Mouse (Mus musculus) myocyte (in vitro differentiated cells): Measurements from ENCODE around the gene Trappc6b. TPM values are rescaled to one million over a fixed set of nuclear protein-coding genes. Genes with fewer than 3 reads are reported as not detected.

ENCODE experiments used
- H3K27me3 ChIP-seq: one replicate; pipeline ENCODE4 v1.6.1; 2011; ENCODE audit not compliant: control insufficient read depth, insufficient read depth, insufficient read length
- H3K36me3 ChIP-seq: one replicate; pipeline ENCODE4 v1.6.1; 2011; ENCODE audit not compliant: control insufficient read depth, insufficient read depth
- H3K4me2 ChIP-seq: one replicate; pipeline ENCODE4 v1.6.1; 2011; ENCODE audit warnings: low read depth, control low read depth
- H3K4me3 ChIP-seq: one replicate; pipeline ENCODE4 v1.5.1; 2011; ENCODE audit warnings: mild to moderate bottlenecking, control low read depth, moderate library complexity
- H3K79me2 ChIP-seq: one replicate; pipeline ENCODE4 v1.6.1; 2011; ENCODE audit not compliant: control insufficient read depth, insufficient read depth
- H3ac ChIP-seq: one replicate; pipeline ENCODE4 v1.6.1; 2011; ENCODE audit not compliant: control insufficient read depth, insufficient read length
- CEBPB ChIP-seq: IDR thresholded peaks from 2 replicates; pipeline ENCODE4 v1.6.1; 2011; ENCODE audit warnings: mild to moderate bottlenecking, moderate library complexity; ENCODE audit not compliant: poor library complexity, insufficient read depth, severe bottlenecking
- E2F4 ChIP-seq: IDR thresholded peaks from one replicate; pipeline ENCODE4 v1.6.1; 2011; ENCODE audit warnings: mild to moderate bottlenecking, control low read depth, moderate library complexity; ENCODE audit not compliant: insufficient read depth
- MAX ChIP-seq: IDR thresholded peaks from one replicate; pipeline ENCODE4 v1.6.1; 2011; ENCODE audit warnings: low read depth, mild to moderate bottlenecking, control low read depth
- MYOD1 ChIP-seq, 3 experiments: IDR thresholded peaks; one replicate each; pipeline ENCODE4 v1.6.1; 2011; ENCODE audit warnings: control low read depth in 2 of 3, low read depth in 2 of 3, mild to moderate bottlenecking in 2 of 3, moderate library complexity in 1 of 3; ENCODE audit not compliant: insufficient read length in 2 of 3, control insufficient read depth in 1 of 3
- MYOG ChIP-seq, 3 experiments: IDR thresholded peaks; one replicate each; pipeline ENCODE4 v1.6.1; 2011; ENCODE audit warnings: control low read depth in 2 of 3, low read depth in 2 of 3, mild to moderate bottlenecking in 2 of 3; ENCODE audit not compliant: insufficient read length in 2 of 3, control insufficient read depth in 1 of 3, insufficient read depth in 1 of 3
- POLR2A ChIP-seq: IDR thresholded peaks from one replicate; pipeline ENCODE4 v1.6.1; 2011; ENCODE audit warnings: low read depth, mild to moderate bottlenecking, control low read depth, moderate library complexity; ENCODE audit not compliant: insufficient read length
- POLR2AphosphoS2 ChIP-seq: IDR thresholded peaks from one replicate; pipeline ENCODE4 v1.6.1; 2011; ENCODE audit warnings: low read depth, control low read depth; ENCODE audit not compliant: insufficient read length
- REST ChIP-seq: IDR thresholded peaks from one replicate; pipeline ENCODE4 v1.6.1; 2011; ENCODE audit warnings: mild to moderate bottlenecking, control low read depth, moderate library complexity; ENCODE audit not compliant: insufficient read depth, insufficient read length
- SRF ChIP-seq: IDR thresholded peaks from one replicate; pipeline ENCODE4 v1.6.1; 2011; ENCODE audit warnings: low read depth; ENCODE audit not compliant: control insufficient read depth, insufficient read length
- TCF12 ChIP-seq: IDR thresholded peaks from one replicate; pipeline ENCODE4 v1.6.1; 2011; ENCODE audit warnings: mild to moderate bottlenecking, control low read depth; ENCODE audit not compliant: poor library complexity, insufficient read depth, severe bottlenecking
- TCF3 ChIP-seq: IDR thresholded peaks from one replicate; pipeline ENCODE4 v1.6.1; 2011; ENCODE audit warnings: low read depth, control low read depth; ENCODE audit not compliant: insufficient read length
- USF1 ChIP-seq: IDR thresholded peaks from one replicate; pipeline ENCODE4 v1.6.1; 2011; ENCODE audit warnings: low read depth, mild to moderate bottlenecking, control low read depth, moderate library complexity
- polyA plus RNA-seq: library from polyadenylated mRNA; unstranded; fragments of >200 nt; fragmentation: generic; extraction: Trizol; gene quantifications from one replicate; pipeline ENCODE4 v1.2.1, GENCODE M21; 2012; ENCODE audit warnings: missing spikeins

The Trappc6b gene
- polyA plus RNA-seq, 1 experiment: 52.0 TPM

DNA sequence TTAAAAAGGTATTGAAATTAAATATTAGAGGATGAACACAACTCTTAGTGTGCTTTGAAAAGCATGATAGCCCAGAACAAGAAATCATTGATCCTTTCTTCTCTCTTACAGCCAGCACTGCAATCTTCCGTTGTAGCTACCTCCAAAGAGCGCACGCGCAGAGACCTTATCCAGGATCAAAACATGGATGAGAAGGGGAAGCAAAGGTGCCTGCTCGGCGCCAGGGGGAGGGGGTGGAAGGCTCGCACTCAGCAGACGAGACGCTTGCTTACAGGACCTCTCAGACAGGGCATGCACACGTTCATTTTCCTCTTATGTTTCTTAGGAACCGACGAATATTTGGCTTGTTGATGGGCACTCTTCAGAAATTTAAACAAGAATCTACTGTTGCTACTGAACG lies 7.5 kb upstream of the Trappc6b start:
- Histone ChIP-seq H3K27me3 (no peaks in the 10 kb centered on the region), H3K4me3 (no peak overlapping the region), H3K36me3 (peaks cover 55% of the 10 kb centered on the region), H3ac (no peak overlapping the region), H3K4me2 (no peak overlapping the region), H3K79me2 (peaks cover 25% of the 10 kb centered on the region)
- TF ChIP-seq POLR2A: no peak
- TF ChIP-seq POLR2AphosphoS2: no peak
- no peak for TF ChIP-seq SRF

DNA sequence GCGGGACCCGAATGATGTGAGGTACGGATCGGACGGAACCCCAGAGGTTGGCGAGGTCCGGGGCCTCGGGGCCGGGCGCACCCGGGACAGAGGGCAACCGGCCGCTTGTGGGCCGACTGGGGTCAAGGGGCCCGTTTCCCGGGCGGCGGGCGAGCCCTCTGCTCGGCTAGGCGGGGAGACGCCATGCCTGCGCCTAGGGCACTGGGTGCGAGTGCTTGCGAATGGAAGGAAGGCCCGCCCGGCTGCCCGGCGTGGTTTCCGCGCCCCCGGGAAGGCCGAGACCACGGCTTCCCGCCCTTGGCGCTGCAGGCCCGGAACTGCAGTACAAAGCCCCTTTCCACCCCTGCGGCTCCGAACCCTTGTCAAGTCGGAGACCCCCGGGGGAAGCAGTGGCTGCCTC lies 5.8 kb upstream of the Trappc6b start:
- H3ac ChIP-seq: peak overlapping the region; percentile 69
- peaks cover 41% of the 10 kb centered on the region for H3K36me3 ChIP-seq
- H3K4me3 ChIP-seq: peak overlapping the region; percentile 84
- peaks cover 25% of the 10 kb centered on the region for H3K79me2 ChIP-seq
- H3K4me2 ChIP-seq: peak overlapping the region; percentile 89
- no peak for TF ChIP-seq TCF12
- TF ChIP-seq SRF: no peak
- TF ChIP-seq TCF3: no peak
- TF ChIP-seq MYOD1 (IDR thresholded peaks at IDR 0.05; ENCODE audit: control insufficient read depth in 1 of 3, insufficient read length in 2 of 3, low read depth in 2 of 3): no peak
- no peak for TF ChIP-seq POLR2A
- no peak for TF ChIP-seq CEBPB
- no peak for TF ChIP-seq USF1
- no peak for TF ChIP-seq E2F4
- TF ChIP-seq MYOG (IDR thresholded peaks at IDR 0.05; ENCODE audit: control insufficient read depth in 1 of 3, insufficient read depth in 1 of 3, insufficient read length in 2 of 3, low read depth in 2 of 3): no peak
- TF ChIP-seq MAX: no peak
- TF ChIP-seq POLR2AphosphoS2: no peak
- TF ChIP-seq REST: no peak
- no peaks in the 10 kb centered on the region for H3K27me3 ChIP-seq

DNA sequence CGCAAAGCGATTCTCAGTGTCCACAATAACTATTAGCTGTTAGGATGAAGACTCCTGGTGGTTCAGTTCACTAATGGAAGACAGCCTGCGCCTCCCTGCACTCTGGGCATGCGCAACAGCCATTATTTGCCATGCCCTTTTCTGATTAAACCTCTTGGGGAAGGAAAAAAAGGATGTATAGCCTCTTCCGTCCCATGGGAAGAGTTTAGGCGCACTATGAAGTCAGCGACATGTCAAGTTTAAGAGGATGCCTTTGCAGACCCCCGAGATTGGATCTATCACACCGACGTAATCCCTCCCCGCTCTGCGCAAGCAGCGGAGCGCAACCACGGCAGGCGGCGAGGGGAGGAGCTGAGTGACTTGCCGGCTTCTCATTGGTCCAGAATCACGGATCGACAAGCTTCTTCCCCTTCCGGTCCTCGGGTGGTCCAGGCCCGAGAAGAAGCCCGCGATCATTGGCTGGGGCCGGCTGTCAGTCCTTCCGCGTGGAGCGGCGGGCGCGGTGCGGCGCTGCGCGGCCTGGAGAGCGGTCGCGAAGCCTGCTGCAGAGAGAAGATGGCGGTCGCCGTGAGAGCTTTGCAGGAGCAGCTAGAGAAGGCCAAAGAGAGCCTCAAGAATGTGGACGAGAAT lies 5.3 kb upstream of the Trappc6b start, which contains the start of gene Pnn:
Gene Pnn (plus strand): TSS at position 437 of the 630 bp plus-strand sequence.
- peak within 1 kb of the TSS; percentile 84 for H3K4me3 ChIP-seq
- peaks cover 35% of the 10 kb centered on the region for H3K36me3 ChIP-seq
- peak within 1 kb of the TSS; percentile 95 for H3K4me2 ChIP-seq
- peak within 1 kb of the TSS; percentile 69 for H3ac ChIP-seq
- no peaks in the 10 kb centered on the region for H3K27me3 ChIP-seq
- peaks cover 25% of the 10 kb centered on the region for H3K79me2 ChIP-seq
- peak; percentile 21 for TF ChIP-seq MAX
- no peak for TF ChIP-seq TCF3
- peak; percentile 76 for TF ChIP-seq POLR2AphosphoS2
- TF ChIP-seq POLR2A: peak; percentile 79
- TF ChIP-seq MYOD1 (IDR thresholded peaks at IDR 0.05; ENCODE audit: control insufficient read depth in 1 of 3, insufficient read length in 2 of 3, low read depth in 2 of 3): no peak

DNA sequence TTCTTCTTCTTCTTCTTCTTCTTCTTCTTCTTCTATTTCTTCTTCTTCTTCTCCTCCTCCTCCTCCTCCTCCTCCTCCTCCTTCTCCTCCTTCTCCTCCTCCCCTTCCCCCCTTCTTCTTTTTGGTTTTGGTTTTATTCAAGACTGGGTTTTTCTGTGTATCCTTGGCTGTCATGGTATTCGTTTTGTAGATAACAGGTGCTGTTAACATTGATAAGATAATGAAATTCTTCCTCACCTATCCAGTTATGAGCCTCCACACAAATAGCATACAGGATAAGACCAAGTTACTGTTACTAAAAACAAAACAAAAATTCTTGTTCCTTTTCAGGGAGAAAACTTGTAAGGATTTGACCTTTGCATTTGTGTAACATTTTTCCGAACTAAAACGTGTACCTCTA lies 4.5 kb upstream of the Trappc6b start:
- H3K27me3 ChIP-seq: no peaks in the 10 kb centered on the region
- TF ChIP-seq USF1: no peak
- TF ChIP-seq MYOD1 (IDR thresholded peaks at IDR 0.05; ENCODE audit: control insufficient read depth in 1 of 3, insufficient read length in 2 of 3, low read depth in 2 of 3): no peak
- TF ChIP-seq REST: no peak
- TF ChIP-seq POLR2A: no peak
- TF ChIP-seq SRF: no peak
- no peak for TF ChIP-seq POLR2AphosphoS2
- no peak for TF ChIP-seq TCF12
- no peak for TF ChIP-seq E2F4
- TF ChIP-seq MYOG (IDR thresholded peaks at IDR 0.05; ENCODE audit: control insufficient read depth in 1 of 3, insufficient read depth in 1 of 3, insufficient read length in 2 of 3, low read depth in 2 of 3): no peak
- no peak for TF ChIP-seq TCF3
- no peak for TF ChIP-seq CEBPB
- TF ChIP-seq MAX: no peak
- H3K4me2 ChIP-seq: peak overlapping the region; percentile 95
- H3K79me2 ChIP-seq: peaks cover 29% of the 10 kb centered on the region
- peaks cover 28% of the 10 kb centered on the region for H3K36me3 ChIP-seq
- H3ac ChIP-seq: no peak overlapping the region
- peak overlapping the region; percentile 84 for H3K4me3 ChIP-seq

DNA sequence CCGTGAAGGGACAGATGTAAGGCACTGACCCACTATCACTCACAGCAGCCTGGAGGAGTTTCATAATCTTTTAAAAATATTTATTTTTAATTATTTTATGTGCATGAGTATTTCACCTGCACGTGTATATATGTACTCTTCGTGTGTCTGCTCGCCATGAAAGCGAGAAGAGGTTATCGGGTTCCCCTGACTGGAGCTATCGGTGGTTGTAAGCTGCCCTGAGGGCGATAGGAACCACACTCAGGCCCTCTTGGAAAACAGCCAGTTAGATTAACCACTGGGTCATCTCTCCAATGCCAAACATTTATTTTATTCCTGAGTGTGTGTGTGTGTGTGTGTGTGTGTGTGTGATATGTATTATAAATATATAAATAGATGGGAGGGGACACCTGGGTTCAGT lies 3.6 kb upstream of the Trappc6b start:
- TF ChIP-seq TCF3: no peak
- TF ChIP-seq MYOG (IDR thresholded peaks at IDR 0.05; ENCODE audit: control insufficient read depth in 1 of 3, insufficient read depth in 1 of 3, insufficient read length in 2 of 3, low read depth in 2 of 3): no peak
- no peak for TF ChIP-seq E2F4
- no peak for TF ChIP-seq REST
- TF ChIP-seq TCF12: no peak
- TF ChIP-seq POLR2A: no peak
- no peak for TF ChIP-seq CEBPB
- no peak for TF ChIP-seq POLR2AphosphoS2
- no peak for TF ChIP-seq MYOD1 (IDR thresholded peaks at IDR 0.05; ENCODE audit: control insufficient read depth in 1 of 3, insufficient read length in 2 of 3, low read depth in 2 of 3)
- no peak for TF ChIP-seq USF1
- no peak for TF ChIP-seq SRF
- no peak for TF ChIP-seq MAX
- H3ac ChIP-seq: no peak overlapping the region
- peaks cover 38% of the 10 kb centered on the region for H3K79me2 ChIP-seq
- no peak overlapping the region for H3K4me3 ChIP-seq
- H3K36me3 ChIP-seq: peaks cover 18% of the 10 kb centered on the region
- H3K4me2 ChIP-seq: no peak overlapping the region
- no peaks in the 10 kb centered on the region for H3K27me3 ChIP-seq
